ENCODE assay signal across 8 mouse cellular contexts in genomic region chrX:73998911-73999869, GRCm38 (mm10). TPM values are rescaled to one million over a fixed set of nuclear protein-coding genes. Genes with fewer than 3 reads are reported as not detected.
A peak's percentile ranks its signal among the peaks of the same experiment; 100 is the strongest.
DNase-seq lines count a peak whose midpoint lies in the region; ATAC-seq and TF ChIP-seq lines count a peak whose summit lies in the region.

No protein-coding gene starts in this region.

- TF ChIP-seq EP300 in ES-Bruce4 (IDR thresholded peaks at IDR 0.05; ENCODE audit: insufficient read depth, low read depth, low read length): no peak

- peak overlapping the region; percentile 66; the same call in 1 of the 2 replicates for H3K9ac ChIP-seq in ES-Bruce4 (ENCODE audit: low read depth, poor library complexity, severe bottlenecking)

- no peak overlapping the region for H3K4me3 ChIP-seq in ES-Bruce4 (ENCODE audit: low read depth, low read length)

- no peak for TF ChIP-seq POLR2A in ES-Bruce4 (IDR thresholded peaks at IDR 0.05; ENCODE audit: insufficient read depth, low read length)

- ATAC-seq in megakaryocyte, adult 5-6 weeks (ENCODE audit: poor library complexity, severe bottlenecking): peak; percentile 70

- H3K4me1 ChIP-seq in ES-Bruce4 (ENCODE audit: control insufficient read depth, insufficient read depth, low read length): no peaks in the 10 kb centered on the region

- no peak for TF ChIP-seq CTCF in ES-Bruce4 (IDR thresholded peaks at IDR 0.05; ENCODE audit: low read depth, low read length)

- H3K36me3 ChIP-seq in ES-Bruce4 (ENCODE audit: control insufficient read depth, insufficient read depth, low read length, poor library complexity, severe bottlenecking): no peaks in the 10 kb centered on the region

- no peaks in the 10 kb centered on the region for H3K9me3 ChIP-seq in ES-Bruce4 (replicated peaks; ENCODE audit: control insufficient read depth, insufficient read depth, low read length, poor library complexity, severe bottlenecking)

- peak; percentile 79 for DNase-seq in ZHBTc4 (ENCODE audit: low read depth, low spot score)
- peak; percentile 64 for DNase-seq in fibroblast of lung, adult 2 months (ENCODE audit: low read depth)
- peak; percentile 17 for DNase-seq in heart, postnatal 4 days
- peak; percentile 18 to 21 for DNase-seq in layer of hippocampus, postnatal 36 days
- peak; percentile 53 to 64 for DNase-seq in spleen, postnatal 4 days (ENCODE audit: low spot score in 2 of 2)
- DNase-seq in urinary bladder, adult 2 months (ENCODE audit: low spot score): no peak

- H3K27ac ChIP-seq in ES-Bruce4 (ENCODE audit: insufficient read depth, low read length): peak overlapping the region; percentile 97

- H3K27me3 ChIP-seq in ES-Bruce4 (ENCODE audit: control insufficient read depth, insufficient read depth, low read length, poor library complexity, severe bottlenecking): no peaks in the 10 kb centered on the region

RNA-seq across cellular contexts. Expression of gene Irak1, which starts 24.5 kb away (rescaled TPM):
- 35.1 and 35.4 TPM in 2 replicates for polyA plus RNA-seq in ES-Bruce4 (2011; ENCODE audit: insufficient read depth, insufficient read length, low read depth, missing spikeins)
- total RNA-seq in heart, postnatal 4 days (2021): 10 to 100 TPM; 56.4 to 57.1 TPM
- 10 to 100 TPM; 48.3 to 59.9 TPM for total RNA-seq in layer of hippocampus, postnatal 36 days (2021)
- 46.4 and 55.3 TPM in 2 replicates for total RNA-seq in megakaryocyte, adult 5-6 weeks (2015)
- 32.3 and 46.0 TPM in 2 replicates for total RNA-seq in megakaryocyte, adult 5-6 weeks (2017)
- 89.2 and 104 TPM in 2 replicates for polyA plus RNA-seq in urinary bladder, adult 2 months (2012; rRNA removed)

RNA-seq across cellular contexts. Expression of gene Hcfc1, which starts 33.0 kb away (rescaled TPM):
- 91.4 and 96.4 TPM in 2 replicates for polyA plus RNA-seq in ES-Bruce4 (2011; ENCODE audit: insufficient read depth, insufficient read length, low read depth, missing spikeins)
- total RNA-seq in heart, postnatal 4 days (2021): 10 to 100 TPM; 73.9 to 79.3 TPM
- total RNA-seq in layer of hippocampus, postnatal 36 days (2021): 10 to 100 TPM; 71.5 to 78.1 TPM
- 108 and 109 TPM in 2 replicates for total RNA-seq in megakaryocyte, adult 5-6 weeks (2015)
- 52.5 and 67.7 TPM in 2 replicates for total RNA-seq in megakaryocyte, adult 5-6 weeks (2017)
- polyA plus RNA-seq in urinary bladder, adult 2 months (2012; rRNA removed): 18.7 and 32.6 TPM in 2 replicates
